Mouse (Mus musculus) heart, embryonic 13.5 days (tissue): ENCODE data around the gene Cldn14. TPM values are rescaled to one million over a fixed set of nuclear protein-coding genes. Genes with fewer than 3 reads are reported as not detected.
A peak's percentile ranks its signal among the peaks of the same experiment; 100 is the strongest.

ENCODE experiments used
- ATAC-seq: fragments of 200-750 bp; cut with Nextera tagmentation; 2 replicates; pipeline ENCODE4 v1.8.0; 2017; ENCODE audit warnings: moderate TSS enrichment; ENCODE audit not compliant: insufficient number of reproducible peaks, low FRiP score, low TSS enrichment; ENCODE audit errors: extremely low read depth
- H3K27ac ChIP-seq: fragments of 300-500 bp; sonication (generic); replicated peaks from 2 replicates; pipeline ENCODE4 v1.5.1; 2015; ENCODE audit warnings: moderate library complexity, mild to moderate bottlenecking, inconsistent platforms
- H3K27me3 ChIP-seq: fragments of 300-500 bp; sonication (generic); replicated peaks from 2 replicates; pipeline ENCODE4 v1.6.1; 2015; ENCODE audit warnings: mild to moderate bottlenecking, inconsistent platforms
- H3K36me3 ChIP-seq: fragments of 300-500 bp; sonication (generic); 2 replicates; pipeline ENCODE4 v1.6.1; 2015; ENCODE audit warnings: mild to moderate bottlenecking, inconsistent platforms
- H3K4me1 ChIP-seq: fragments of 300-500 bp; sonication (generic); 2 replicates; pipeline ENCODE4 v1.6.1; 2015; ENCODE audit warnings: inconsistent platforms
- H3K4me2 ChIP-seq: fragments of 300-500 bp; sonication (generic); 2 replicates; pipeline ENCODE4 v1.6.1; 2015; ENCODE audit warnings: inconsistent platforms, mild to moderate bottlenecking, moderate library complexity
- H3K4me3 ChIP-seq: fragments of 300-500 bp; sonication (generic); 2 replicates; pipeline ENCODE4 v1.5.1; 2015; ENCODE audit warnings: moderate library complexity, mild to moderate bottlenecking, inconsistent platforms
- H3K9ac ChIP-seq: fragments of 300-500 bp; sonication (generic); 2 replicates; pipeline ENCODE4 v1.6.1; 2015; ENCODE audit warnings: inconsistent platforms, mild to moderate bottlenecking, moderate library complexity
- H3K9me3 ChIP-seq: fragments of 300-500 bp; sonication (generic); 2 replicates; pipeline ENCODE4 v1.6.1; 2016; ENCODE audit warnings: inconsistent platforms
- WGBS: fragments of 180-500 bp; shearing (Covaris S2); methylation state at CpG from one replicate; pipeline ENCODE4 v1.1.7; 2015; ENCODE audit warnings: mixed read lengths; 5-methylcytosine and 5-hydroxymethylcytosine counted together
- polyA plus RNA-seq: library from polyadenylated mRNA; unstranded; fragments of >200 nt; fragmentation: Nextera tagmentation; extraction: Ambion mirVana; gene quantifications from 2 replicates; pipeline ENCODE4 v1.2.1, GENCODE M21; 2015

Cldn14 gene
- polyA plus RNA-seq, 1 experiment from 2014 or later, result not detected

- Histone ChIP-seq H3K4me2 (no peak overlapping the region), H3K4me3 (no peak overlapping the region), H3K9me3 (no peaks in the 10 kb centered on the region), H3K9ac (no peak overlapping the region), H3K4me1 (no peaks in the 10 kb centered on the region), H3K36me3 (no peaks in the 10 kb centered on the region), H3K27me3 (peaks cover 41% of the 10 kb centered on the region), H3K27ac (no peak overlapping the region)
- no peak for ATAC-seq
- WGBS, result 64% methylated on average over 6 of the region's 6 CpGs
Observed at GRCm38 (mm10) chr16:93944301-93944700, 64.3 kb downstream of the Cldn14 start.

GRCm38 (mm10) chr16:93942796-93943502, 65.7 kb downstream of the Cldn14 start:
- 79% methylated on average over 10 of the region's 10 CpGs for WGBS
- peaks cover 33% of the 10 kb centered on the region for H3K27me3 ChIP-seq
- no peak overlapping the region for H3K4me3 ChIP-seq
- no peak overlapping the region for H3K27ac ChIP-seq
- no peak overlapping the region for H3K4me2 ChIP-seq
- no peaks in the 10 kb centered on the region for H3K9me3 ChIP-seq
- ATAC-seq, result no peak
- peaks cover 5% of the 10 kb centered on the region; the same call in 1 of the 2 replicates for H3K4me1 ChIP-seq
- H3K36me3 ChIP-seq, result no peaks in the 10 kb centered on the region
- H3K9ac ChIP-seq, result no peak overlapping the region

- no peaks in the 10 kb centered on the region for H3K9me3 ChIP-seq
- H3K27me3 ChIP-seq, result peaks cover 37% of the 10 kb centered on the region
- ATAC-seq, result no peak
- H3K4me3 ChIP-seq, result no peak overlapping the region
- H3K4me2 ChIP-seq, result no peak overlapping the region
- H3K27ac ChIP-seq, result no peak overlapping the region
- H3K9ac ChIP-seq, result no peak overlapping the region
- H3K4me1 ChIP-seq, result peaks cover 5% of the 10 kb centered on the region; the same call in 1 of the 2 replicates
- H3K36me3 ChIP-seq, result no peaks in the 10 kb centered on the region
- WGBS, result 71% methylated on average over 10 of the region's 10 CpGs
Observed at GRCm38 (mm10) chr16:93941781-93942567, 66.7 kb downstream of the Cldn14 start.

- Histone ChIP-seq H3K27ac (no peak overlapping the region), H3K4me2 (no peak overlapping the region), H3K36me3 (no peaks in the 10 kb centered on the region), H3K9me3 (no peaks in the 10 kb centered on the region), H3K9ac (no peak overlapping the region), H3K4me3 (no peak overlapping the region), H3K4me1 (peaks cover 5% of the 10 kb centered on the region), H3K27me3 (peaks cover 49% of the 10 kb centered on the region)
- no peak for ATAC-seq
- WGBS, result 66% methylated on average over 4 of the region's 4 CpGs
Observed at GRCm38 (mm10) chr16:93939961-93940360, 68.7 kb downstream of the Cldn14 start.

GRCm38 (mm10) chr16:93938400-93938846, 70.2 kb downstream of the Cldn14 start:
- Histone ChIP-seq H3K36me3 (no peaks in the 10 kb centered on the region), H3K9ac (peak overlapping the region; percentile 75), H3K4me1 (peaks cover 9% of the 10 kb centered on the region), H3K27me3 (peaks cover 46% of the 10 kb centered on the region), H3K9me3 (no peaks in the 10 kb centered on the region), H3K4me2 (peak overlapping the region; percentile 72), H3K27ac (no peak overlapping the region), H3K4me3 (peak overlapping the region; percentile 54)
- 8% methylated on average over 16 of the region's 16 CpGs for WGBS
- ATAC-seq, result no peak

GRCm38 (mm10) chr16:93935009-93935408, 73.6 kb downstream of the Cldn14 start:
- no peak for ATAC-seq
- 0 out of 2 replicates have a peak overlapping the region, but pooled peaks have one; percentile 11 for H3K4me3 ChIP-seq
- peaks cover 9% of the 10 kb centered on the region for H3K4me1 ChIP-seq
- H3K9me3 ChIP-seq, result no peaks in the 10 kb centered on the region
- peaks cover 53% of the 10 kb centered on the region for H3K27me3 ChIP-seq
- 20% methylated on average over 7 of the region's 7 CpGs for WGBS
- H3K36me3 ChIP-seq, result no peaks in the 10 kb centered on the region
- no peak overlapping the region for H3K27ac ChIP-seq
- no peak overlapping the region for H3K9ac ChIP-seq
- peak overlapping the region; percentile 48 for H3K4me2 ChIP-seq

- Histone ChIP-seq H3K4me2 (peak overlapping the region; percentile 48), H3K36me3 (no peaks in the 10 kb centered on the region), H3K27ac (no peak overlapping the region), H3K27me3 (peaks cover 53% of the 10 kb centered on the region), H3K4me1 (peaks cover 9% of the 10 kb centered on the region), H3K9ac (no peak overlapping the region), H3K9me3 (no peaks in the 10 kb centered on the region), H3K4me3 (0 out of 2 replicates have a peak overlapping the region, but pooled peaks have one; percentile 11)
- no peak for ATAC-seq
- 20% methylated on average over 13 of the region's 13 CpGs for WGBS
Observed at GRCm38 (mm10) chr16:93934588-93934987, 74.0 kb downstream of the Cldn14 start.

GRCm38 (mm10) chr16:93932185-93933168, 76.2 kb downstream of the Cldn14 start:
- Histone ChIP-seq H3K9me3 (no peaks in the 10 kb centered on the region), H3K36me3 (no peaks in the 10 kb centered on the region), H3K9ac (no peak overlapping the region), H3K4me3 (no peak overlapping the region), H3K4me1 (peaks cover 5% of the 10 kb centered on the region), H3K27ac (no peak overlapping the region), H3K4me2 (no peak overlapping the region), H3K27me3 (peaks cover 47% of the 10 kb centered on the region)
- WGBS, result 65% methylated on average over 17 of the region's 17 CpGs
- no peak for ATAC-seq

- ATAC-seq, result no peak
Observed at GRCm38 (mm10) chr16:93929370-93930032, 79.1 kb downstream of the Cldn14 start.

GRCm38 (mm10) chr16:93925684-93926247, 82.9 kb downstream of the Cldn14 start:
- Histone ChIP-seq H3K4me3 (no peak overlapping the region), H3K4me1 (peaks cover 4% of the 10 kb centered on the region; the same call in 1 of the 2 replicates), H3K9ac (no peak overlapping the region), H3K4me2 (no peak overlapping the region), H3K27me3 (no peaks in the 10 kb centered on the region), H3K27ac (no peak overlapping the region), H3K9me3 (no peaks in the 10 kb centered on the region), H3K36me3 (no peaks in the 10 kb centered on the region)
- 73% methylated on average over 8 of the region's 8 CpGs for WGBS
- ATAC-seq, result no peak

More at GRCm38 (mm10) chr16:93929370-93930032, 79.1 kb downstream of the Cldn14 start:
- H3K9ac ChIP-seq, result no peak overlapping the region
- no peaks in the 10 kb centered on the region for H3K9me3 ChIP-seq
- no peaks in the 10 kb centered on the region; the same call in 1 of the 2 replicates for H3K4me1 ChIP-seq
- WGBS, result 78% methylated on average over 17 of the region's 17 CpGs
- no peak overlapping the region for H3K27ac ChIP-seq
- no peak overlapping the region for H3K4me2 ChIP-seq
- H3K36me3 ChIP-seq, result no peaks in the 10 kb centered on the region
- H3K4me3 ChIP-seq, result no peak overlapping the region
- peaks cover 17% of the 10 kb centered on the region for H3K27me3 ChIP-seq
